Mouse (Mus musculus) yolk sac, embryonic 10.5 days (tissue): ENCODE measurements around the gene Erp29.
"Not testable (repeated sequence)": the region's sequence is repeated elsewhere in the genome, so short reads cannot be mapped to it uniquely, and the experiment has no call there.

Experiments
- DNase-seq: peaks from one replicate; pipeline ENCODE4 v3.0.0-alpha.2; 2017; ENCODE audit warnings: low spot score

Erp29 gene

GRCm38 (mm10) chr5:121452026-121452869 is at the start of gene Erp29:
Gene Erp29 (minus strand): TSS chr5:121452506.
- DNase-seq: peak; percentile 98

- not testable (repeated sequence) for DNase-seq
Measured at GRCm38 (mm10) chr5:121501424-121501996, 49.2 kb upstream of the Erp29 start.

GRCm38 (mm10) chr5:121500719-121501118 is 48.4 kb upstream of the Erp29 start:
- no peak for DNase-seq

GRCm38 (mm10) chr5:121493305-121493704 is 41.0 kb upstream of the Erp29 start:
- no peak for DNase-seq

GRCm38 (mm10) chr5:121484801-121485200 is 32.5 kb upstream of the Erp29 start:
- peak; percentile 16 for DNase-seq

- DNase-seq: peak; percentile 26
Measured at GRCm38 (mm10) chr5:121477680-121478079, 25.4 kb upstream of the Erp29 start.

- no peak for DNase-seq
Measured at GRCm38 (mm10) chr5:121476040-121476439, 23.7 kb upstream of the Erp29 start.

- DNase-seq: no peak
Measured at GRCm38 (mm10) chr5:121474610-121475009, 22.3 kb upstream of the Erp29 start.

GRCm38 (mm10) chr5:121472411-121472810 is 20.1 kb upstream of the Erp29 start:
- DNase-seq: no peak

GRCm38 (mm10) chr5:121469566-121469965 is 17.3 kb upstream of the Erp29 start:
- DNase-seq: no peak

- DNase-seq: no peak
Measured at GRCm38 (mm10) chr5:121463601-121464250, 11.4 kb upstream of the Erp29 start.

- DNase-seq: no peak
Measured at GRCm38 (mm10) chr5:121462967-121463366, 10.7 kb upstream of the Erp29 start.

GRCm38 (mm10) chr5:121462171-121462502 is 9.8 kb upstream of the Erp29 start:
- DNase-seq: no peak

- no peak for DNase-seq
Measured at GRCm38 (mm10) chr5:121461339-121462170, 9.2 kb upstream of the Erp29 start.

GRCm38 (mm10) chr5:121455510-121456265 is 3.4 kb upstream of the Erp29 start:
- no peak for DNase-seq

- DNase-seq: no peak
Measured at GRCm38 (mm10) chr5:121454503-121454782, 2.1 kb upstream of the Erp29 start.

GRCm38 (mm10) chr5:121453743-121454502 is 1.6 kb upstream of the Erp29 start:
- no peak for DNase-seq

- no peak for DNase-seq
Measured at GRCm38 (mm10) chr5:121452906-121453305, 600 bp upstream of the Erp29 start.

GRCm38 (mm10) chr5:121451644-121452025 is 671 bp downstream of the Erp29 start, which contains the start of gene Tmem116:
Gene Tmem116 (plus strand): TSS chr5:121451893.
- peak; percentile 54 for DNase-seq

- DNase-seq: no peak
Measured at GRCm38 (mm10) chr5:121451203-121451602, 1.1 kb downstream of the Erp29 start.

- no peak for DNase-seq
Measured at GRCm38 (mm10) chr5:121450476-121450875, 1.8 kb downstream of the Erp29 start.
